Mouse (Mus musculus) kidney, postnatal 4 days (tissue): ENCODE measurements at regions not wholly inside any gene's neighbourhood (a gene's known extent, or its start where the extent isn't known, plus 50 kb on each side); places are given as distances from the start of the nearest gene placed in this dataset.
"Not testable (repeated sequence)": the region's sequence is repeated elsewhere in the genome, so short reads cannot be mapped to it uniquely, and the experiment has no call there.

Experiments used
- DNase-seq, 2 experiments: peaks; one replicate each; pipeline ENCODE4 v3.0.0; 2021; ENCODE audit warnings: mixed read lengths in 2 of 2

GRCm38 (mm10) chr10:62055408-62055807 is 76.5 kb upstream of the Col13a1 start:
- DNase-seq = peak; percentile 76 to 80

- DNase-seq = peak; percentile 55 to 66
Measured at GRCm38 (mm10) chr10:62049782-62050192, 70.9 kb upstream of the Col13a1 start.

- no peak for DNase-seq
Measured at GRCm38 (mm10) chr10:62044408-62044807, 65.5 kb upstream of the Col13a1 start.

- DNase-seq = no peak
Measured at GRCm38 (mm10) chr10:62039915-62040314, 61.0 kb upstream of the Col13a1 start.

- DNase-seq = no peak
Measured at GRCm38 (mm10) chr10:62038656-62039055, 59.7 kb upstream of the Col13a1 start.

- DNase-seq = no peak
Measured at GRCm38 (mm10) chr10:62037402-62038199, 58.7 kb upstream of the Col13a1 start.

GRCm38 (mm10) chr10:62036815-62037214 is 57.9 kb upstream of the Col13a1 start:
- no peak for DNase-seq

- DNase-seq = no peak
Measured at GRCm38 (mm10) chr10:62034291-62034690, 55.4 kb upstream of the Col13a1 start.

GRCm38 (mm10) chr10:62033748-62034147 is 54.8 kb upstream of the Col13a1 start:
- no peak for DNase-seq

GRCm38 (mm10) chr10:62031986-62032385 is 53.1 kb upstream of the Col13a1 start:
- DNase-seq = not testable (repeated sequence)

GRCm38 (mm10) chr10:62029271-62029670 is 50.4 kb upstream of the Col13a1 start:
- no peak for DNase-seq
